Mouse (Mus musculus) intestine, postnatal 0 days (tissue): ENCODE data around the gene Tardbp. TPM values are rescaled to one million over a fixed set of nuclear protein-coding genes. Genes with fewer than 3 reads are reported as not detected.

ENCODE experiments used
- ATAC-seq: fragments of 200-750 bp; cut with Nextera tagmentation; 2 replicates; pipeline ENCODE4 v1.8.0; 2017; ENCODE audit warnings: mild to moderate bottlenecking, moderate TSS enrichment, moderate library complexity
- H3K27ac ChIP-seq: fragments of 300-500 bp; sonication (generic); 2 replicates; pipeline ENCODE4 v1.5.1; 2014; ENCODE audit warnings: mild to moderate bottlenecking, low read depth, low read length, moderate library complexity
- H3K27me3 ChIP-seq: fragments of 300-500 bp; sonication (generic); replicated peaks from 2 replicates; pipeline ENCODE4 v1.6.1; 2014; ENCODE audit warnings: low read length, mixed read lengths; ENCODE audit not compliant: control insufficient read depth, insufficient read depth
- H3K36me3 ChIP-seq: fragments of 300-500 bp; sonication (generic); 2 replicates; pipeline ENCODE4 v1.6.1; 2014; ENCODE audit warnings: mild to moderate bottlenecking, moderate library complexity; ENCODE audit not compliant: control insufficient read depth, insufficient read depth
- H3K4me1 ChIP-seq: fragments of 300-500 bp; sonication (generic); replicated peaks from 2 replicates; pipeline ENCODE4 v1.6.1; 2014; ENCODE audit warnings: antibody characterized with exemption, low read length, mixed read lengths; ENCODE audit not compliant: control insufficient read depth, insufficient read depth
- H3K4me2 ChIP-seq: fragments of 300-500 bp; sonication (generic); replicated peaks from 2 replicates; pipeline ENCODE4 v1.6.1; 2014; ENCODE audit warnings: low read depth, mild to moderate bottlenecking, moderate library complexity
- H3K4me3 ChIP-seq: fragments of 300-500 bp; sonication (generic); 2 replicates; pipeline ENCODE4 v1.5.1; 2014; ENCODE audit warnings: low read depth, low read length
- H3K9ac ChIP-seq: fragments of 300-500 bp; sonication (generic); 2 replicates; pipeline ENCODE4 v1.6.1; 2014; ENCODE audit warnings: mild to moderate bottlenecking, low read depth, low read length
- H3K9me3 ChIP-seq: fragments of 300-500 bp; sonication (generic); 2 replicates; pipeline ENCODE4 v1.6.1; 2016; ENCODE audit warnings: mixed run types; ENCODE audit not compliant: control insufficient read depth
- CTCF ChIP-seq: sonication (generic); IDR thresholded peaks from 2 replicates; pipeline ENCODE4 v1.5.1; 2016; ENCODE audit warnings: low read depth, mild to moderate bottlenecking, control low read depth, antibody characterized with exemption, moderate library complexity
- WGBS: fragments of 180-500 bp; shearing (Covaris S2); extraction: QIAGEN DNeasy Blood & Tissue Kit; methylation state at CpG from one replicate; pipeline ENCODE4 v1.1.7; 2014; 5-methylcytosine and 5-hydroxymethylcytosine counted together
- polyA plus RNA-seq: library from polyadenylated mRNA; unstranded; fragments of >200 nt; fragmentation: Nextera tagmentation; extraction: Ambion mirVana; gene quantifications from 2 replicates; pipeline ENCODE4 v1.2.1, GENCODE M21; 2015

The Tardbp gene
- polyA plus RNA-seq, 1 experiment from 2014 or later: 113 TPM

GRCm38 (mm10) chr4:148643291-148644156, 16.7 kb upstream of the Tardbp start, which contains the start of gene Gm572:
TSS of gene Gm572 (plus strand) at chr4:148643317.
- Histone ChIP-seq H3K4me1 (peaks cover 9% of the 10 kb centered on the region; the same call in 1 of the 2 replicates), H3K9ac (peak within 1 kb of the TSS; percentile 31; the same call in 1 of the 2 replicates), H3K27me3 (no peaks in the 10 kb centered on the region), H3K4me2 (peak within 1 kb of the TSS; percentile 57), H3K4me3 (peak within 1 kb of the TSS; percentile 14; the same call in 1 of the 2 replicates), H3K9me3 (no peaks in the 10 kb centered on the region), H3K36me3 (no peaks in the 10 kb centered on the region), H3K27ac (no peak within 1 kb of the TSS)
- no peak for ATAC-seq
- 58% methylated on average over 15 of the region's 15 CpGs for WGBS
- no peak for TF ChIP-seq CTCF

DNA sequence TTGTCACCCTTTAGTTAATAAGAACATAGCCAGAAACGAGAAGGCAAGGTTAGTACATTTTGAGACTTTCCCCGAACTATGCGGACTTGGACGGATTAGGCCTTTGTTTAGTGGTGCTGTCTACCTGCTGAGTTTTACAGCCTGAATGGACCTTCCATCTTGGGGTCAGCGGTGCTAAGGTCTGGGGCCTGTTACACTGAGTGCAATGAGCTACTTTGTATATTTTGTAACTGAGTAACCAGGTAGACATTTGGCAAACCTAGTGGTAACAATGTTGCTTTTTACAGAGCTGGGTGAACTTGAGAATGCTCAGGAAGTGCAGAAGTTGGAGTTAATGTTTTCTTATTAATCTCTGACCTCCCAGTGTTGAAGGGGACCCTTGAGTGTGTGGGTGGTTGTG, 14.3 kb upstream of the Tardbp start:
- H3K9me3 ChIP-seq: no peaks in the 10 kb centered on the region
- no peak overlapping the region for H3K4me2 ChIP-seq
- peak overlapping the region; percentile 21; the same call in 1 of the 2 replicates for H3K27ac ChIP-seq
- H3K4me3 ChIP-seq: no peak overlapping the region
- ATAC-seq: no peak
- H3K9ac ChIP-seq: no peak overlapping the region
- H3K36me3 ChIP-seq: no peaks in the 10 kb centered on the region
- TF ChIP-seq CTCF: no peak
- H3K27me3 ChIP-seq: no peaks in the 10 kb centered on the region
- WGBS: 58% methylated on average over 5 of the region's 5 CpGs
- peaks cover 9% of the 10 kb centered on the region; the same call in 1 of the 2 replicates for H3K4me1 ChIP-seq

DNA sequence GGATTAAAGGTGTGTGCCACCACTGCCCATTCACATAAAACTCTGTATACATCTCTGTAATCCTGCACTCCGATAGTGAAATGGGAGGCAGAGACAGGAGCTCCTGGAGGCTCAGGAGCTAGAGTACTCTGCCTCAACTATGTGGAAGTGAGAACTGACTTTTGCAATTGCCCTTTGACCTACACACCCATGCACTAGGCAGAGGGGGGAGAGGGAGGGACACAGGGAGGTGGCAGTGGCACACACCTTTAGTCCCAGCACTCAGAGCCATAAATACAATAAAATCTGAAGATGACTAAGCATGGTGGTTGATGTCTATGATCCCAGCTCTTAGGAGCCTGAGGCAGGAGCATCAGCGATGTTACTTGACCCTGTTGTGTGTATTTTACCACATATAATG, 12.6 kb upstream of the Tardbp start:
- 41% methylated on average over 2 of the region's 2 CpGs for WGBS
- ATAC-seq: peak; percentile 92
- H3K36me3 ChIP-seq: no peaks in the 10 kb centered on the region
- H3K4me3 ChIP-seq: no peak overlapping the region
- H3K4me1 ChIP-seq: peaks cover 9% of the 10 kb centered on the region; the same call in 1 of the 2 replicates
- H3K4me2 ChIP-seq: 0 out of 2 replicates have a peak overlapping the region, but pooled peaks have one; percentile 6
- TF ChIP-seq CTCF: no peak
- 0 out of 2 replicates have a peak overlapping the region, but pooled peaks have one; percentile 50 for H3K27ac ChIP-seq
- no peak overlapping the region for H3K9ac ChIP-seq
- H3K9me3 ChIP-seq: no peaks in the 10 kb centered on the region
- H3K27me3 ChIP-seq: no peaks in the 10 kb centered on the region

- 34% methylated on average over 9 of the region's 9 CpGs for WGBS
- no peaks in the 10 kb centered on the region for H3K9me3 ChIP-seq
- peak overlapping the region; percentile 21; the same call in 1 of the 2 replicates for H3K4me2 ChIP-seq
- no peak overlapping the region for H3K27ac ChIP-seq
- no peaks in the 10 kb centered on the region for H3K36me3 ChIP-seq
- TF ChIP-seq CTCF: no peak
- ATAC-seq: no peak
- no peak overlapping the region for H3K9ac ChIP-seq
- H3K4me3 ChIP-seq: no peak overlapping the region
- 0 out of 2 replicates have a peak, but pooled peaks cover 3% of the 10 kb centered on the region for H3K4me1 ChIP-seq
- H3K27me3 ChIP-seq: no peaks in the 10 kb centered on the region
Measured at GRCm38 (mm10) chr4:148638302-148638701, 11.5 kb upstream of the Tardbp start.

- Histone ChIP-seq H3K9me3 (no peaks in the 10 kb centered on the region), H3K4me3 (no peak overlapping the region), H3K27me3 (no peaks in the 10 kb centered on the region), H3K27ac (no peak overlapping the region), H3K4me2 (no peak overlapping the region), H3K36me3 (no peaks in the 10 kb centered on the region), H3K9ac (no peak overlapping the region), H3K4me1 (no peaks in the 10 kb centered on the region)
- TF ChIP-seq CTCF: no peak
- WGBS: 72% methylated on average over 2 of the region's 2 CpGs
- ATAC-seq: no peak
Measured at GRCm38 (mm10) chr4:148635309-148635708, 8.5 kb upstream of the Tardbp start.

DNA sequence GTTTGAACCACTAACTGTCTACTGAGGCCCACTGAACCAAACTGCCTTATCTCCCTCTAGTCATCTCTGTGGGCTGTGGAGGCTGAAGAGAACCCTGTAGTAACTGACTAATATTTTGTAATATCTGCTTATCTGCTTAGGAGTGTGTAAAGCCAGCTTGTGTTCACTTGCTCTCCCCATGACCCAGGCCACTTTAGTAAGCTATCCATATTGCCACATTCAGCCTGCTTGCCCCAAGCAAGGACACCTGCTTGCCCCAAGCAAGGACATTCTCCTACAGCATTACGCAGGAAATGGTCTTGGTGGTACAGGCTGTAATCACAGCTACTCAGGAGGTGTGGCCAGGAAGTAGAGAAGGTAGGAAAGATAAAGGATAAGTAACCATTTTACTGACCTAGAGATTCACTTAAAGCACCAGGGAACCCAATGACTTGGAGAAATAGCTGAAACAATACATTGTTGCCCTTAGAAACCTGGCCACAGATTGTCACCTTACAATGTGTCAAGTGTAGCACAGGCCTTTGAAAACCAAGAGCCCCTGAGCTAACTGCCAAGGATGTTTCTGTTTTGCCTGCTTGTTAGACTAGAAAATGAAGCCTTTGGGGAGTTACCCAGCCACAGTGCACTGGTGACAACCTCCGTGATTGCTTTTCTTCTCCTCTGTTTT, 6.7 kb upstream of the Tardbp start:
- Histone ChIP-seq H3K27me3 (no peaks in the 10 kb centered on the region), H3K4me1 (no peaks in the 10 kb centered on the region), H3K4me2 (no peak overlapping the region), H3K4me3 (no peak overlapping the region), H3K27ac (no peak overlapping the region), H3K36me3 (no peaks in the 10 kb centered on the region), H3K9ac (no peak overlapping the region), H3K9me3 (no peaks in the 10 kb centered on the region)
- ATAC-seq: peak; percentile 65
- WGBS: 46% methylated on average over 2 of the region's 2 CpGs
- no peak for TF ChIP-seq CTCF
